Mouse (Mus musculus) layer of hippocampus, postnatal 25 days (tissue): ENCODE data around the gene Ankrd54. TPM values are rescaled to one million over a fixed set of nuclear protein-coding genes. Genes with fewer than 3 reads are reported as not detected.
A peak's percentile ranks its signal among the peaks of the same experiment; 100 is the strongest.

ENCODE experiments used
- DNase-seq, 2 experiments: peaks; one replicate each; pipeline ENCODE4 v3.0.0; 2022; ENCODE audit warnings: mixed read lengths in 2 of 2, low spot score in 1 of 2; ENCODE audit errors: extremely low spot score in 1 of 2
- total RNA-seq, 2 experiments: library from RNA; stranded (reverse); gene quantifications; 2 replicates each; pipeline ENCODE4 v1.2.3; 2021

Ankrd54 gene
- total RNA-seq, 2 experiments from 2014 or later: 17.2 to 17.3 TPM

- DNase-seq: no peak
These were observed 16.9 kb upstream of the Ankrd54 start for GRCm38 (mm10) chr15:79079567-79079966.

GRCm38 (mm10) chr15:79075658-79076365 lies 13.1 kb upstream of the Ankrd54 start:
- no peak for DNase-seq

GRCm38 (mm10) chr15:79074913-79075532 lies 12.3 kb upstream of the Ankrd54 start, which contains the start of gene Eif3l:
TSS of gene Eif3l (plus strand) at chr15:79075179.
- peak; percentile 73 to 81 for DNase-seq

GRCm38 (mm10) chr15:79074446-79074845 lies 11.8 kb upstream of the Ankrd54 start:
- DNase-seq: no peak

GRCm38 (mm10) chr15:79073752-79074151 lies 11.1 kb upstream of the Ankrd54 start:
- no peak for DNase-seq

GRCm38 (mm10) chr15:79071117-79072039 lies 8.7 kb upstream of the Ankrd54 start:
- DNase-seq: peak in 1 of 2 experiments; percentile 34

- DNase-seq: no peak
These were observed 5.7 kb upstream of the Ankrd54 start for GRCm38 (mm10) chr15:79068416-79068815.

GRCm38 (mm10) chr15:79067631-79068030 lies 4.9 kb upstream of the Ankrd54 start:
- DNase-seq: no peak

- no peak for DNase-seq
These were observed 3.6 kb upstream of the Ankrd54 start for GRCm38 (mm10) chr15:79066276-79066675.

- DNase-seq: no peak
These were observed 2.5 kb upstream of the Ankrd54 start for GRCm38 (mm10) chr15:79065086-79065770.

GRCm38 (mm10) chr15:79063160-79063740 lies 557 bp upstream of the Ankrd54 start:
- DNase-seq: no peak

GRCm38 (mm10) chr15:79060887-79061565 lies 1.7 kb downstream of the Ankrd54 start:
- no peak for DNase-seq

GRCm38 (mm10) chr15:79057850-79058249 lies 4.8 kb downstream of the Ankrd54 start:
- DNase-seq: no peak

GRCm38 (mm10) chr15:79056601-79057000 lies 6.1 kb downstream of the Ankrd54 start:
- DNase-seq: no peak

GRCm38 (mm10) chr15:79052366-79052765 lies 10.3 kb downstream of the Ankrd54 start:
- DNase-seq: no peak

- no peak for DNase-seq
These were observed 11.0 kb downstream of the Ankrd54 start for GRCm38 (mm10) chr15:79051461-79052360.

GRCm38 (mm10) chr15:79050964-79051363 lies 11.7 kb downstream of the Ankrd54 start:
- DNase-seq: no peak

GRCm38 (mm10) chr15:79050160-79050845 lies 12.4 kb downstream of the Ankrd54 start:
- DNase-seq: no peak
